Mouse (Mus musculus) retina, postnatal 7 days (tissue): ENCODE measurements around the gene Itprid2.
"Not testable (repeated sequence)": the region's sequence is repeated elsewhere in the genome, so short reads cannot be mapped to it uniquely, and the experiment has no call there.

Experiments
- DNase-seq: peaks from one replicate; pipeline ENCODE4 v3.0.0-alpha.2; 2012; ENCODE audit warnings: low read depth, low spot score

The Itprid2 gene

GRCm38 (mm10) chr2:79634528-79635400 is at the start of gene Itprid2:
Gene Itprid2 (plus strand): TSS chr2:79635352.
- DNase-seq, result peak; percentile 97

GRCm38 (mm10) chr2:79596177-79596576 is 39.0 kb upstream of the Itprid2 start:
- DNase-seq, result no peak

GRCm38 (mm10) chr2:79597090-79597489 is 38.1 kb upstream of the Itprid2 start:
- no peak for DNase-seq

GRCm38 (mm10) chr2:79601109-79601508 is 34.0 kb upstream of the Itprid2 start:
- not testable (repeated sequence) for DNase-seq

GRCm38 (mm10) chr2:79601691-79602116 is 33.4 kb upstream of the Itprid2 start:
- DNase-seq, result no peak

- DNase-seq, result no peak
Measured at GRCm38 (mm10) chr2:79602306-79602705, 32.8 kb upstream of the Itprid2 start.

GRCm38 (mm10) chr2:79603363-79603762 is 31.8 kb upstream of the Itprid2 start:
- no peak for DNase-seq

- no peak for DNase-seq
Measured at GRCm38 (mm10) chr2:79606033-79606432, 29.1 kb upstream of the Itprid2 start.

GRCm38 (mm10) chr2:79607181-79607580 is 28.0 kb upstream of the Itprid2 start:
- no peak for DNase-seq

GRCm38 (mm10) chr2:79608301-79609074 is 26.7 kb upstream of the Itprid2 start:
- no peak for DNase-seq

- DNase-seq, result no peak
Measured at GRCm38 (mm10) chr2:79610894-79611293, 24.3 kb upstream of the Itprid2 start.

- DNase-seq, result no peak
Measured at GRCm38 (mm10) chr2:79618145-79618544, 17.0 kb upstream of the Itprid2 start.

GRCm38 (mm10) chr2:79618614-79619568 is 16.3 kb upstream of the Itprid2 start:
- no peak for DNase-seq

GRCm38 (mm10) chr2:79623256-79623655 is 11.9 kb upstream of the Itprid2 start:
- DNase-seq, result no peak

GRCm38 (mm10) chr2:79627624-79628023 is 7.5 kb upstream of the Itprid2 start:
- DNase-seq, result no peak

GRCm38 (mm10) chr2:79630231-79630630 is 4.9 kb upstream of the Itprid2 start:
- DNase-seq, result no peak

- DNase-seq, result peak; percentile 43
Measured at GRCm38 (mm10) chr2:79635426-79636291, 507 bp downstream of the Itprid2 start.

GRCm38 (mm10) chr2:79638924-79639323 is 3.8 kb downstream of the Itprid2 start:
- DNase-seq, result no peak

GRCm38 (mm10) chr2:79646237-79646688 is 11.1 kb downstream of the Itprid2 start:
- peak; percentile 39 for DNase-seq

- no peak for DNase-seq
Measured at GRCm38 (mm10) chr2:79647094-79647493, 11.9 kb downstream of the Itprid2 start.
